ENCODE assay signal across 8 mouse cellular contexts in the genomic region with DNA sequence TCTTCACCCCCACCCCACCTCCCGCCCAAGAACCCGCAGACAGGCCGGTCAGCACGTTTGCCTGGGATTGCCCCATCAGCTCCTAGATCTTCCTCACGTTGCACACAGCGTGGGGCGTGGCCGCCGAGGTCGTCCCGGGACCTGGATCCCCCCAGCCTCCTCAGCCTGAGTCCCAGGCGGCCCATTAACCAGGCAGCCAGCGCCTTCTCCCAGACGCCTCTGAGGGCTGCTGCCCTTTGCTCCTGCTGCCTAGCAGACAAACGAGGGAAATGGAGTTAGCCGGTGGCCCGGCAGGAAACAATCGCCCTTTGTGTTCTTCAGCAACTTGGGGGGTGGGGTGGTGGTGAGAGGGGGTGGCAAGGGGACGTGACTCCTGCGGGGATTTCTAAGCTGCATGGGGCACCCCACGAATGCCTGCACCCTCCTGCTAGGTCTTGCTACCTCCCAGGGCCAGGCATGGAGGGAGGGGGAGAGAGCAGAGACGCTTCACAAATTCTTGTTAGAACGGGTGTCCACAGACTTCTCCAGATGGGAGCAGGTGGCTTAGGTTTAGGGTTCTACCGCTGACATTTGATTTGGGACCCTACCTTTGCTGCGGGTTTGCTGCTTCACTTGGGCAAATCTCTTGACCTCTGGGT. TPM values are rescaled to one million over a fixed set of nuclear protein-coding genes. Genes with fewer than 3 reads are reported as not detected.
DNase-seq lines count a peak whose midpoint lies in the region; ATAC-seq lines count a peak whose summit lies in the region.

No protein-coding gene starts in this region.

- no peaks in the 10 kb centered on the region for H3K9me3 ChIP-seq in forebrain, embryonic 13.5 days (replicated peaks)
- no peaks in the 10 kb centered on the region for H3K9me3 ChIP-seq in hindbrain, embryonic 16.5 days (ENCODE audit: control insufficient read depth, low read length)
- no peaks in the 10 kb centered on the region for H3K9me3 ChIP-seq in liver, embryonic 12.5 days (replicated peaks)
- no peaks in the 10 kb centered on the region for H3K9me3 ChIP-seq in neural tube, embryonic 15.5 days (replicated peaks)

- ATAC-seq in forebrain, embryonic 13.5 days = no peak
- peak; percentile 15; the same call in 1 of the 2 replicates for ATAC-seq in hindbrain, embryonic 16.5 days
- ATAC-seq in liver, embryonic 12.5 days = no peak
- no peak for ATAC-seq in neural tube, embryonic 15.5 days (ENCODE audit: low FRiP score)

- H3K36me3 ChIP-seq in forebrain, embryonic 13.5 days (ENCODE audit: poor library complexity, severe bottlenecking) = no peaks in the 10 kb centered on the region
- no peaks in the 10 kb centered on the region for H3K36me3 ChIP-seq in hindbrain, embryonic 16.5 days (ENCODE audit: control insufficient read depth, insufficient read depth, low read length)
- H3K36me3 ChIP-seq in liver, embryonic 12.5 days = no peaks in the 10 kb centered on the region
- no peaks in the 10 kb centered on the region for H3K36me3 ChIP-seq in neural tube, embryonic 15.5 days

- H3K4me2 ChIP-seq in forebrain, embryonic 13.5 days = peak overlapping the region; percentile 44
- peak overlapping the region; percentile 3 for H3K4me2 ChIP-seq in hindbrain, embryonic 16.5 days (ENCODE audit: low read length)
- peak overlapping the region; percentile 38 for H3K4me2 ChIP-seq in liver, embryonic 12.5 days
- H3K4me2 ChIP-seq in neural tube, embryonic 15.5 days = peak overlapping the region; percentile 50

- H3K4me1 ChIP-seq in forebrain, embryonic 13.5 days = peaks cover 58% of the 10 kb centered on the region
- peaks cover 30% of the 10 kb centered on the region for H3K4me1 ChIP-seq in hindbrain, embryonic 16.5 days (ENCODE audit: control insufficient read depth, insufficient read depth, low read depth, low read length)
- H3K4me1 ChIP-seq in liver, embryonic 12.5 days = peaks cover 60% of the 10 kb centered on the region
- H3K4me1 ChIP-seq in neural tube, embryonic 15.5 days = peaks cover 37% of the 10 kb centered on the region

- no peak overlapping the region for H3K27ac ChIP-seq in forebrain, embryonic 13.5 days
- no peak overlapping the region for H3K27ac ChIP-seq in hindbrain, embryonic 16.5 days (ENCODE audit: low read depth, low read length)
- no peak overlapping the region for H3K27ac ChIP-seq in liver, embryonic 12.5 days
- no peak overlapping the region for H3K27ac ChIP-seq in neural tube, embryonic 15.5 days (replicated peaks)

- peak; percentile 62 for DNase-seq in gastrocnemius, postnatal 25 days
- no peak for DNase-seq in gastrocnemius, adult 8-10 months (ENCODE audit: low spot score in 2 of 2)
- DNase-seq in cerebellum, postnatal 36 days = no peak
- DNase-seq in layer of hippocampus, postnatal 36 days = no peak

- H3K4me3 ChIP-seq in forebrain, embryonic 13.5 days = 0 out of 2 replicates have a peak overlapping the region, but pooled peaks have one; percentile 6
- H3K4me3 ChIP-seq in hindbrain, embryonic 16.5 days (ENCODE audit: low read length) = no peak overlapping the region
- no peak overlapping the region for H3K4me3 ChIP-seq in liver, embryonic 12.5 days
- H3K4me3 ChIP-seq in neural tube, embryonic 15.5 days (replicated peaks) = no peak overlapping the region

- 3% methylated on average over 23 of the region's 25 CpGs for WGBS in forebrain, embryonic 13.5 days
- 2% methylated on average over 25 of the region's 25 CpGs for WGBS in hindbrain, embryonic 16.5 days
- 16% methylated on average over 25 of the region's 25 CpGs for WGBS in liver, embryonic 12.5 days (ENCODE audit: insufficient replicate concordance)
- whole genome bisulfite sequencing in neural tube, embryonic 15.5 days = 6% methylated on average over 25 of the region's 25 CpGs

- 0 out of 2 replicates have a peak overlapping the region, but pooled peaks have one; percentile 35 for H3K9ac ChIP-seq in forebrain, embryonic 13.5 days
- peak overlapping the region; percentile 3; the same call in 1 of the 2 replicates for H3K9ac ChIP-seq in hindbrain, embryonic 16.5 days (ENCODE audit: low read depth, low read length)
- H3K9ac ChIP-seq in liver, embryonic 12.5 days = no peak overlapping the region
- 0 out of 2 replicates have a peak overlapping the region, but pooled peaks have one; percentile 8 for H3K9ac ChIP-seq in neural tube, embryonic 15.5 days (replicated peaks)

- no peaks in the 10 kb centered on the region for H3K27me3 ChIP-seq in forebrain, embryonic 13.5 days
- H3K27me3 ChIP-seq in hindbrain, embryonic 16.5 days (replicated peaks; ENCODE audit: control insufficient read depth, insufficient read depth, low read length) = no peaks in the 10 kb centered on the region
- H3K27me3 ChIP-seq in liver, embryonic 12.5 days (replicated peaks) = peaks cover 54% of the 10 kb centered on the region
- no peaks in the 10 kb centered on the region for H3K27me3 ChIP-seq in neural tube, embryonic 15.5 days (replicated peaks)

RNA-seq across cellular contexts. Expression of gene Dnajb12, which starts 32.3 kb away (rescaled TPM):
- 10 to 100 TPM; 49.4 to 49.8 TPM for total RNA-seq in gastrocnemius, postnatal 25 days (2021)
- total RNA-seq in gastrocnemius, adult 8-10 months (2022) = 10 to 100 TPM; 77.8 to 89.1 (median 82.1) TPM
- polyA plus RNA-seq in forebrain, embryonic 13.5 days (2015; fragmentation: Nextera tagmentation; extraction: Ambion mirVana) = 16.9 and 18.4 TPM in 2 replicates
- polyA plus RNA-seq in hindbrain, embryonic 16.5 days (2015; fragmentation: Nextera tagmentation; extraction: Ambion mirVana) = 20.6 and 23.7 TPM in 2 replicates
- polyA plus RNA-seq in liver, embryonic 12.5 days (2016; fragmentation: Nextera tagmentation; extraction: Ambion mirVana) = 18.0 and 18.7 TPM in 2 replicates
- 17.2 and 20.6 TPM in 2 replicates for polyA plus RNA-seq in neural tube, embryonic 15.5 days (2015; fragmentation: Nextera tagmentation; extraction: Ambion mirVana)
- total RNA-seq in layer of hippocampus, postnatal 36 days (2021) = 10 to 100 TPM; 48.0 to 48.3 TPM

RNA-seq across cellular contexts. Expression of gene Ddit4, which starts 40.0 kb away (rescaled TPM):
- 10 to 100 TPM in 1 of 2 experiments, 1 to 10 TPM in 1; 8.6 to 11.4 TPM for total RNA-seq in gastrocnemius, postnatal 25 days (2021)
- total RNA-seq in gastrocnemius, adult 8-10 months (2022) = 10 to 100 TPM in 2 of 4 experiments, 1 to 10 TPM in 2; 4.7 to 45.4 (median 9.4) TPM
- 69.3 and 71.3 TPM in 2 replicates for polyA plus RNA-seq in forebrain, embryonic 13.5 days (2015; fragmentation: Nextera tagmentation; extraction: Ambion mirVana)
- 75.3 and 97.1 TPM in 2 replicates for polyA plus RNA-seq in hindbrain, embryonic 16.5 days (2015; fragmentation: Nextera tagmentation; extraction: Ambion mirVana)
- 5.4 and 6.9 TPM in 2 replicates for polyA plus RNA-seq in liver, embryonic 12.5 days (2016; fragmentation: Nextera tagmentation; extraction: Ambion mirVana)
- polyA plus RNA-seq in neural tube, embryonic 15.5 days (2015; fragmentation: Nextera tagmentation; extraction: Ambion mirVana) = 80.8 and 91.6 TPM in 2 replicates
- 10 to 100 TPM; 89.5 to 96.2 TPM for total RNA-seq in layer of hippocampus, postnatal 36 days (2021)
